Mouse (Mus musculus): ENCODE results near the gene Olfr1307. TPM values are rescaled to one million over a fixed set of nuclear protein-coding genes. Genes with fewer than 3 reads are reported as not detected.

Olfr1307 gene
- total RNA-seq (2023; ENCODE audit: inconsistent age) = 0.03 TPM in 3 of 4 replicates, not detected in the other

DNA sequence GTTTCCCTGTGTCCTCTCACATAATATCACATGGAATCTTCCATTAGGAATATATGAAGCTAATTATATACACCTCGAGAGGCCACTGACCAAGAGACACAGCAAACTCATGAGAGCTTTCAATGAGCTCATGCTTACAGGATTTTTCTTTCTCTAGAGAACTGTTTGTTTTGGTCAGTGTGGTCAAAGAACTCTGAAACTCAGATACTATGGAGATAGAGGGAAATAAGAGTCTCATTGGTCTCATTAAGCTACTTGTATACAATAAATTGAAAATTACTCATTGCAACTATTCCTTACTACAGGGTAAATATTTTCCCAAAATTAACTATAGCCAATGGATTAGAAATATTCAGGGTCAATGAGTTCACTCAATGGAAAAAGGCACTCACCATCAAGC, at the start of gene Olfr1307:
Olfr1307 (minus strand) TSS at position 101 of the 400 bp plus-strand sequence.

DNA sequence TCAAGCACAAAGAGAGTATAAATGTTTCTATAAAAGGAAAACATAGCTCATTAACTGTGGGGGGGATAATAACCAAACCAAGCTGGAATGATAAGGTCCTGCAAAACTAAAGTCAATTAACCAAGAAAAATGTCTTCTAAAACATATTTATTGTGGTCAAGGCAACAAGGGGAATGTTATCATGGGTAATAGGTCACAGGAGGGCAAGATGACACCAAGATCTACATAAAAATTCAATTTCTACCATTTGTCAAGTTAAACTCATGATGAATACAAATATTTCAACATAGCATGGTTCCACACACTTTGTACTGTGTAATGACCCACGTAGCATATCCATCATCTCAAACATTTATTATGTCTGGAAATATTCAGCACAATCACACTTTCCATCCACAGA, 40.9 kb upstream of the Olfr1307 start, which contains the start of gene Olfr1309:
Olfr1309 (minus strand) TSS at position 101 of the 400 bp plus-strand sequence.

DNA sequence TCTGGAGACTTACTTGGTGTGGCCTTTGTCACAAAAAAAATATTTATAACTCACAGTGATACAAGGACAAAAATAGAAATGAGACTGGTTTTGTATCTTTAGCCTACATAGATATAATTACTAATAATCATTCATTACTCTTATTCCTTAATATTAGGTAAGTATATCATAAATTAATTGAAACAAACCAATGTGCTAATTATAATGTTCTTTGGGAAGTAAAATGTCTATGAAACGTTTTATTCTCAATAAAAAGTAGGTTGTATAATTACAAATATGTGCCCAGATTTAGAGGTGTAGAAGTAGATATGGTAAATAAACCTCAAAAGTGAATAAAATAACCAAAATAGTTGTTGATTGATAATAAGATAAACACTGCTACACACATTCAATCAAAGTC, 15.6 kb upstream of the Olfr1307 start, which contains the start of gene Olfr1308:
Olfr1308 (minus strand) TSS at position 101 of the 400 bp plus-strand sequence.

DNA sequence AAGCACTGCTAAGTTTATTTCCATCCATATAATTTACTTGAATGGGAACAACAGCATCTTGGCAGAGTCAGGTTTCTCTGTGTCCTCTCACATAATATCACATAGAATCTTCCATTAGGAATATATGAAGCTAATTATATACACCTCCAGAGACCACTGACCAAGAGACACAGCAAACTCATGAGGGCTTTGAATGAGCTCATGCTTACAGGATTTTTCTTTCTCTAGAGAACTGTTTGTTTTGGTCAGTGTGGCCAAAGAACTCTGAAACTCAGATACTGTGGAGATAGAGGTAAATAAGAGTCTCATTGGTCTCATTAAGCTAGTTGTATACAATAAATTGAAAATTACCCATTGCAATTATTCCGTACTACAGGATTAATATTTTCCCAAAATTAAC, 33.1 kb downstream of the Olfr1307 start, which contains the start of gene Olfr1306:
Olfr1306 (minus strand) TSS at position 101 of the 400 bp plus-strand sequence.

Other genes starting within 250 kb of the Olfr1307 start
- gene Olfr1301, start 198.4 kb downstream of the Olfr1307 start, total RNA-seq (2023; ENCODE audit: inconsistent age) = not detected in 4 replicates
- gene Olfr1302, start 172.0 kb downstream of the Olfr1307 start, total RNA-seq (2023; ENCODE audit: inconsistent age) = not detected in 4 replicates
- gene Olfr1303, start 129.1 kb downstream of the Olfr1307 start, total RNA-seq (2023; ENCODE audit: inconsistent age) = not detected in 4 replicates
- gene Olfr1305, start 72.3 kb downstream of the Olfr1307 start, total RNA-seq (2023; ENCODE audit: inconsistent age) = not detected in 4 replicates
- not detected in 4 replicates for gene Olfr1306, start 33.2 kb downstream of the Olfr1307 start, total RNA-seq (2023; ENCODE audit: inconsistent age)
- gene Olfr1308, start 15.5 kb upstream of the Olfr1307 start, total RNA-seq (2023; ENCODE audit: inconsistent age) = not detected in 4 replicates
- not detected in 4 replicates for gene Olfr1309, start 40.8 kb upstream of the Olfr1307 start, total RNA-seq (2023; ENCODE audit: inconsistent age)
- gene Olfr1310, start 63.3 kb upstream of the Olfr1307 start, total RNA-seq (2023; ENCODE audit: inconsistent age) = not detected in 4 replicates
- not detected in 4 replicates for gene Olfr1311, start 75.0 kb upstream of the Olfr1307 start, total RNA-seq (2023; ENCODE audit: inconsistent age)
- not detected in 4 replicates for gene Olfr1312, start 100.8 kb upstream of the Olfr1307 start, total RNA-seq (2023; ENCODE audit: inconsistent age)
- not detected in 4 replicates for gene Olfr1313, start 128.4 kb upstream of the Olfr1307 start, total RNA-seq (2023; ENCODE audit: inconsistent age)
- not detected in 4 replicates for gene Olfr1314, start 147.3 kb upstream of the Olfr1307 start, total RNA-seq (2023; ENCODE audit: inconsistent age)
- gene Olfr1315-ps1, start 166.0 kb upstream of the Olfr1307 start, total RNA-seq (2023; ENCODE audit: inconsistent age) = not detected in 4 replicates
- not detected in 4 replicates for gene Olfr1316, start 185.5 kb upstream of the Olfr1307 start, total RNA-seq (2023; ENCODE audit: inconsistent age)
- gene Olfr1317, start 190.9 kb upstream of the Olfr1307 start, total RNA-seq (2023; ENCODE audit: inconsistent age) = not detected in 4 replicates
- not detected in 4 replicates for gene Olfr1318, start 204.8 kb upstream of the Olfr1307 start, total RNA-seq (2023; ENCODE audit: inconsistent age)

Measured in B cell, adult (primary cell).